Mouse (Mus musculus): ENCODE data around the gene Tpst2. TPM values are rescaled to one million over a fixed set of nuclear protein-coding genes. Genes with fewer than 3 reads are reported as not detected.

Gene Tpst2
- polyA plus RNA-seq, 1 experiment from 2014 or later: 31.2 TPM

Other genes starting within 250 kb of the Tpst2 start
- 0.66 TPM in 1 of 2 replicates, not detected in the other for gene Cryba4, start 24.2 kb upstream of the Tpst2 start, polyA plus RNA-seq (2014; fragmentation: Nextera tagmentation; extraction: Ambion mirVana)
- gene Crybb1, start 20.9 kb upstream of the Tpst2 start, polyA plus RNA-seq (2014; fragmentation: Nextera tagmentation; extraction: Ambion mirVana): not detected in 2 replicates
- gene Tfip11, start 49.7 kb downstream of the Tpst2 start, polyA plus RNA-seq (2014; fragmentation: Nextera tagmentation; extraction: Ambion mirVana): 13.7 and 15.9 TPM in 2 replicates
- gene Srrd, start 66.3 kb downstream of the Tpst2 start, polyA plus RNA-seq (2014; fragmentation: Nextera tagmentation; extraction: Ambion mirVana): 24.5 and 27.3 TPM in 2 replicates
- gene Hps4, start 66.4 kb downstream of the Tpst2 start, polyA plus RNA-seq (2014; fragmentation: Nextera tagmentation; extraction: Ambion mirVana): 19.3 and 21.4 TPM in 2 replicates
- 0.25 and 0.40 TPM in 2 replicates for gene Gm6583, start 79.3 kb downstream of the Tpst2 start, polyA plus RNA-seq (2014; fragmentation: Nextera tagmentation; extraction: Ambion mirVana)
- 4.8 and 5.4 TPM in 2 replicates for gene Asphd2, start 118.2 kb downstream of the Tpst2 start, polyA plus RNA-seq (2014; fragmentation: Nextera tagmentation; extraction: Ambion mirVana)
- gene Gm6588, start 172.7 kb downstream of the Tpst2 start, polyA plus RNA-seq (2014; fragmentation: Nextera tagmentation; extraction: Ambion mirVana): not detected in 2 replicates

Data from heart, embryonic 11.5 days (tissue).